Mouse (Mus musculus): ENCODE measurements at regions not wholly inside any gene's neighbourhood (a gene's known extent, or its start where the extent isn't known, plus 50 kb on each side); places are given as distances from the start of the nearest gene placed in this dataset.

DNA sequence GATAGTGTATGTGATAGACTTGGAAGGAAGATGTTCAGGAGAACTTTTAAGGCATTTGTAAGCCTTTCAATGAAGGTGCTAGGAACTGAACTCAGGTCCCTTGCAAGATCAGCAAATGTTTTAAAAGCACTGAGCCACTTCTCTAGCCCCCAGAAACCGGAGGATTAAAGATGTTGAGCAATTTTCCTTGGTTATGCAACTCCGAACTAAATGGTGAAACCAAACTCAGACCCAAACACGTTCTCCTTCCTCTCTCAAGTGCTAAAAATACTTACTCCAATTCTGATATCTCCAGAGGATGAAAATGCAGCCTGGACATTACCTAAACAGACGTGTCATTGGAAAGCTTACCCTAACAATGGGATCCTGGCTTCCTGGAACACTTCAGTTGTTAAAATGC lies 378.8 kb downstream of the Kcnj2 start:
- no peak for DNase-seq (ENCODE audit: low read depth)

DNA sequence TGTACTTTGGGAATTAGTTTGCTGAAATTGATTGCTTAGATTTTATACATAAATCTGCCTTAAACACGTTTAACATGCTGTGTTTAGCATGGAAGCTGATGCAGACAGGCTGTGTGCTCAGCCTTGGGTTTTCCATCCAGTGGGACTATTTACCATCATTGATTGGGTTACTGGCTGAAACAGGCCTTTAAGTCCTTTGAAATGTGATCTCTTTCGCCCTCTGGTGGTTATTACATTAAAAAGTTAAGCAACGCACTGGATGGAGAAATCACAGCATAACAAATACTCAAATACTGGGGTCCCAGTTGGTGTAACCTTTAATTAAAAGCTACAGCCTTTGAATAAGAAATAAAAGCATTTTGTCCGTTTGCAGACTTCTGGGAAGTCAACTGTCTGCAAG lies 379.8 kb downstream of the Kcnj2 start:
- DNase-seq (ENCODE audit: low read depth) = peak; percentile 65

DNA sequence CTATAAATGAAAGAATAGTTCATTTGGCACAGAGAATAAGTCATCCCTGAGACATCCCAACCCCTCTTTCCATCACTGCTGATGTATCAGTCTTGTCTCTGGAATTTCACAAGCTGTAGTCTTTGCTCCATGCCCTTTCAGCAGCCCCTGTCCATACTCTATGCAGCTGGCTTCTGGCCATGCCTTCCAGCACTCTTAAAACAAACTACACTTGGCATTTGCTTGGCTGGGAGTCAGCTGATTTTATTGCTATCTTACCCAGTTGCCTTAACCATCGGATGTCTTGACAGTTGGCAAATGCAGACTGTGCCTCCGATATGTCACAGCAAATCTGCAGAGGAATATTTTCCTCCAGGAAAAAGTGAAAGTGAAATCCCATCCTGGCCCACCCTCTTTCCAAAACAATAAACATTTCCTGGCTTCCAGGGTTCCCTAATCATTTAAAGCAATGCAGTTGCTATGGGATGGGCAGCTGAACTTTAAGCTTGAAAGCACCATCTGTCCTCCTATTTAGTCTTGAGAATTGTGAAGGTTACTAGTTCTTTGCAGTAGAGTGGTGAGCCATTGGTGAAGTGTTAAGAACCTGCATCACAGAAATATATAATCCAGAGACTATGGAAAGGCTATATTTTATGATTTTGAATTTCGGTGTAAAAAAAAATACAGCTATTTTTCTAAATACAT lies 385.0 kb downstream of the Kcnj2 start:
- peak; percentile 4 for DNase-seq (ENCODE audit: low read depth)

DNA sequence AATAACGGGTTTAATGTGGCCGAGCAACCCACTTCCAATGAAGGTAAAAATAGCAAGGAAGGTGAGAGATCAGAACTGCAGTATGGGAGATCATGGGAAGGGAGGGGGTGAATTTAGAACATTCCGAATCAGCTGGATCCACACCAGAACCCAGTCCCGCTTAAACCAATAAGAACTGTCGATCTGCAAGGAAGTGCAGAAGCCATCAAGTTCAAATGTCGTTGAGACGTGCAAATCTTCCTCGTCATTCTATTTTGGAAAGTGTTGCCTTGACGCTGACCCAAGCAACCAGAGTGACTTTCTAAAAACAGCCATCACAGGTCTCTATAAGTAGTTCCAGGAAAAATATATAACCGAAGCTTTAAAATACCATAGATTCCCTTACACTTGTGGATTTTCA lies 394.1 kb downstream of the Kcnj2 start:
- DNase-seq (ENCODE audit: low read depth) = no peak

DNA sequence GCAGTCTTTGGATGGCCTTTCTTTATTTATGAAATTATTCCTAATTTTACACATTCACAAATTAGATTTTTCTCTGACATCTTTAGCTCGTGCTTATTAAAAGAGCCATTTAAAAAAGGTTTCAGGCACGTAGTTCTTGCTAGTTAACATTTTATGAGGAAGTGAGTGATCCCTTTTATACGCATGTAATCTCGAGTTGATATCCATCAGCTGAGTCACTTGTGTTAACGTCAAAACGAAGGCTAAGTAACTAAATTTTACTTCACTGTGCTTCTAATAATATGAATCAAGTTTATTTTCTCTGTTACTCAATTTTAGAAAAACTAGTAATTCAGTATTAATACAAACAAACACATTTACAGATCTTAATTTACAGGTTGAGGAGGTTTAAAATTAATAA lies 419.0 kb downstream of the Kcnj2 start:
- no peak for DNase-seq (ENCODE audit: low read depth)

DNA sequence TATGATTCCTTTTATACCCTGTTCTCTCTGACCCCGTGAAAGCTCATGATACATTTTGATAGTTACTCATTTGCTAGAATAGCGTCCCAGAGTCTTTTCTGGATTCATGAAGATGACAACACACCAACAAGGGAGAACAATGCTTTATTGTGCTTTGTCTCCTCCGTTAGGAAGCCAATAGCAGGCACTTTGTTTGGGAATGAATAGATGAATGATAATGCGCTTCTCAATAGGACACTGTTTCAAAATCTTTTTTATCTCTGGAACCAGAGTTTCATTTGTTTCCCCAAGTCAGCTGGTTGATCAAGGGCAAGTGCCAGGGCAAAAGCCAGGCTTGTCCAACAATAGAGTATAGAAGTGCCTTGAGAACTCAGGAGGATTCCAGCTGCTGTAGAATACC lies 446.5 kb downstream of the Kcnj2 start:
- no peak for DNase-seq (ENCODE audit: low read depth)

DNA sequence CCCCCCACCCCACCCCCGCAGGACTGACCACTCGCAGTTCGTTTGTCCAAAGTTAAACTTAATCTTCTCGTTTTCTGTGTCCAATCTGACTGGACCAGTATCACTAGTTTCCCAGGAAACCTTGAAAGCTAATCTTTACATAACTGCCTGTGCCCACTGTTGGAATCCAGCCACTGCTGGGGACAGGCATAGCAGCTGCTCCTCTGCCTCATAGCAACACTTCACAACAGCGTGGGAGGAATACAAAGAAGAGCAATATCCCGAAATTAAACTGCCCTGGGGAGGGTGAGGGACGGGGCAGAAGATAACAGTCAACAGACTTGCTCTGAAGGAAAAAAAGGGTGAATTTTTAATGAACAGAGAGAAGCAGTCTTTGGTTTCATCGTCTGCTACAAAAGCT lies 456.8 kb downstream of the Kcnj2 start:
- no peak for DNase-seq (ENCODE audit: low read depth)

DNA sequence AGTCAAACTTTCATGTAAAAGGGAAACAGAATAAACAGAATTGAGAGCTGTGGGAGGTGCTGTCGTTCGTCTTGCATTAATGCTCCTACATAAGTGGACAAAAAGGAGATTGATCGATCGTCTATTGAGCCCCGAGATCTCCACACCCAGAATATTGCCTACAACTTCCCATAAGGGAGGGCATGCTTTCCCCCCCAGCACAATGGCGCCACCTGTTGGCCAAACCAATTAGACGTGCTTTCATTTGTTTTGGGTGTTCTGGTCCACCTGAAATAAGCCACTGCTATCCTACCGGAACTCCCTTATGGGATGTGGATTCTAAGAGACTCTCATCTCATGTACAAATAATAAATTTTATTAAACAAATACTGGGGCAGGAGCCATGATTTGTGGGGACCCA lies 457.5 kb downstream of the Kcnj2 start:
- peak; percentile 53 for DNase-seq (ENCODE audit: low read depth)

DNA sequence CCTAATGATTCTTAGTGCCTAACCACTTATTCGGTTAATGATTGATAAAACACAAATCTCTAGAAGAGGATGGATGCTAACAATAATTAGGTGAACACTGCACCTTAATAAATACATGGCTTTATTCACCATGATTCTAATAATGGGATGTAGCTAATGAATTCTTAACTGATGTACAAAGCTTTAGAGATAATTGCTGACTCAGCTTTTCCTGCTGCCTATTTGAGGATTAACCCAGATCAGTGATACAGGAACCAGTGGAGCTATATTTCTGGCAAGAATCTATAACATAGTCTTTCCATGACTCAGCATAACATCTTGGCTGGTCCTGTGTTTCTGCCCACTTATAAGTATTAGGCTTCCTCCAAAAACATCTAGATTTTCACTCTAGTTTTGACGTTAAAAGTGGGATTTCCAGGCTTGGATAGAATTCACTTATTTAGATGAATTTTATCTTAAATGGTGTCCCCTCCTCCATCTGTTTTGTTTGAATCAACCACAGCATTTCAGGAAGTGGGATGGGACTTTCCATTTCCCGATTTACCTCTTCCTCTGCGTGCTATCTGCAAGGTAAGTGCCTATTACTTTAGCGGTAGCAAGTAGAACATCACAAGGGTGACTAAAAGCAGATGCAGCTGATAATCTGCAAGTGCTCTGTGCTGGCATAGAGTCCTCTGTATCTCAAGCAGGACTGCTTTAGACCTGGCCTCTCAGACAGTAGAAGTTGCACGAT lies 460.2 kb downstream of the Kcnj2 start:
- no peak for DNase-seq (ENCODE audit: low read depth)

DNA sequence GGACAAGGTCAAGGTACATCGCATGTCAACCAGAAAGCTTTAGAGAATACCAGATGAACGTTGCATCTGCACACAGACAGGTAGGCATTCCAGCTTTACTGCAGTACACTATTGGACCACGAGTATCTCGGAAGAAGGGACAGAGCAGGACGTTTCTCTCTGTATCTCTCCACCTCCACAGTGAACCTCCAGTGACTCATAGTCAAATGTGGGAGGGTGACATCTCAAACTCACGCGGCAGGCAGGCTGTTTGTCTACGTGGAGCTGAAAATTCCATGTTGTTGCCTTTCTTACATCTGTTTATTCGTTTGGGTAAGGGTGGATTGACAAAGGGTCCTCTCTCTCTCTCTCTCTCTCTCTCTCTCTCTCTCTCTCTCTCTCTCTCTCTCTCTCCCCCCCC lies 463.6 kb downstream of the Kcnj2 start:
- DNase-seq (ENCODE audit: low read depth) = no peak

DNA sequence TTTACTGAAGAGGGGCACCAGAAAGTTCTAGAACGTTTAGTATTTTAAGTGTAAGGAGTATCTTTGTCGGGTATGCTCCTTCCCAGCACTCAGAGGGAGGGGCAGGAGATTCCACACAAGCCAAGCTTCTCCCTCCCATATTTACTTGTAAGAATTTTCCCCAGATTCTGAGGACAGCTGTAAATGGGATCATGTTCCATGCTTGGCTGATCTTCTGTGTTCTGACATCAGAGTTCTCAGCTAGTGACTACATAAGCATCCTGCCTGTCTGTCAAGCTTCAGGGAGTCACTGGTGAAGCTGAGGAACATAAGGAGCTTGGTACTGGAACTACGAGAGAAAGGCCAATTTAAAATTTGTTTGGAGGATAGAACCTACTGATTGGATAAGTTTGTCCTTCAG lies 464.9 kb downstream of the Kcnj2 start:
- no peak for DNase-seq (ENCODE audit: low read depth)

DNA sequence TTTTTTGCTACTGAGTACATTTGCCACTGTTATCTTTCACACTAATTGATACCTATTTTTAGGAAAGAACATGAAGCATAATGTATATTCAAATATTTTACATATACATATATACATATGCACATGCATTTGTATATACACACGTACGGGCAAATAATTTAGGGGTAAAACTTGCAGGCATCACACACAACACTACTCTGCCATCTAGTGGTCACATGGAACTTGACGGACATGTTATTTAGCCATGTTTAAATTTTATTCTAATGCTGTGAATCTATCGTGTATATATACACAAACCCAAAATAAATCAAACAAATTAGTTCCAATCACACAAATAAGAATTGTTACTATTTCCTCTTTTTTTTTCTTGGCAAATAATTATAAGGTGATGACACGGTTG lies 466.5 kb downstream of the Kcnj2 start:
- DNase-seq (ENCODE audit: low read depth) = peak; percentile 66

DNA sequence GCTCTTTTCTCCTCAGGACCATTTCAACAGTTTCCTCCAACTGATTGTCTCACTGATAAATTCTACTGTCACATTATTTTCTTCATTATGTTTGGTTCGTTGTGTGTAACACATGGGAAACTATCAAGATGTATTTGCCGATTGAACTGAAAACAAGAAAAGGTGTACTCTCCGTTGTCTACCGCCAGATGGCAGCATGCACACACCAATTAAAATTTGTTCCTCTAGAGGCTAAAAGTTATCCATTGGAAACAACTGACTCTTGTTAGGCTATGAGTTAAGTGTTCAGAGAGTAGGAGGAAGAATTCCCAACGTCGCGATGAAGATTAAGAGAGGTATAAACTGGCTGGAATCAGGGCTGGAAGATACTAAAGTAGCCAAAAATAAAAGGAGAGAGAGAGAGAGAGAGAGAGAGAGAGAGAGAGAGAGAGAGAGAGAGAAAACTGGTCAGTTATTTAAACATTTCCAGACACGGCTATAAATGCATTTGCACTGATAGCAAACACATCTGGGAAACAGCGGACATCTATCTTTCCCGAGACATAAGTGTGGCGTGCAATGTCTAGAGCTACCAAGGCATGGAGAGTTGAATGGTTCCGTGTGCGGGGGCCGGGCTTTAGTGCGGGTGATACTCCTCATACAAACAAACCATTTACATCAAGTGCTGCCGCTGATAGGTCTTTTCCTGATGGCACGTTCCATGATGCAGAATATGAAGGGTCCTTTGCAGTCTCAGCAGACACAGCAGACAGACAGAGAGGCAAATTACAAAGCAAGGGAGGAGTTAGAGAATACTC lies 470.3 kb downstream of the Kcnj2 start:
- peak; percentile 87 for DNase-seq (ENCODE audit: low read depth)

DNA sequence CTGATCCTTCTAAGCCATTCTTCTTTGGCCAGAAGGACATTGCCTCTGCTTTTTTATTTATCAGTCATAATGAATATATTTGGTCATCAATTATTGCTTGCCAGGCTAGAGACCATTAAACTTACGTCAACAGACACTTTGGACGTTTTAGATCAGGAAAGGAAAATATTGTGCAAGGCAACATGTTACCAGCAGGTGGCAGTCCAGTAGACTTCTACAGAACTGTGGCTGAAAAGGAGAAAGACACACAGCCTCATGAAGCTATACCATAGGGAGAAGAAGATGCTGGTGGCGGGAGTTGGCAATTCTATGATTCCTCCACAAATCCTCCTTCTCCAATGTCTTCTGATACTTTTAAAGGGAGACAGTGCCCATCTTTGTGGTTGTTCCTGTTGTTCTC lies 471.7 kb downstream of the Kcnj2 start:
- peak; percentile 74 for DNase-seq (ENCODE audit: low read depth)

DNA sequence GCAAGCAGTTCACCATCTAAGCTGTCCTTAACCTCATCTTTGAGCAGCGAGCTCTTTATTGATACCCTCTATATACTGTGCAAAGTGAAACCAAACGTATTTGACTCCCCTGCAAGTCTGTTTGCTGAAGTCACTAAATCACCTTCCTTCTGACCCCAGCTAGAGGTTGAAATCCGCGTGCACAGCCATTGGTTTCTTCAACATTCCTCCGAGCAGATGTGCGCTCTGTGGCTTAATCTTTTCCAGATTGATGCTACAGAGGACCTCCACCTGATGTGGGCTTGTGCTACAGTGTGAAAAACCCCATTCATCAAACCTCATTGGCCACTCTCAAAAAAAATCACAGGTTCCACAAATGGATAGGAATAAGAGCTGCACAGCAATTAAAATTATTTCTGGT lies 474.0 kb downstream of the Kcnj2 start:
- no peak for DNase-seq (ENCODE audit: low read depth)

DNA sequence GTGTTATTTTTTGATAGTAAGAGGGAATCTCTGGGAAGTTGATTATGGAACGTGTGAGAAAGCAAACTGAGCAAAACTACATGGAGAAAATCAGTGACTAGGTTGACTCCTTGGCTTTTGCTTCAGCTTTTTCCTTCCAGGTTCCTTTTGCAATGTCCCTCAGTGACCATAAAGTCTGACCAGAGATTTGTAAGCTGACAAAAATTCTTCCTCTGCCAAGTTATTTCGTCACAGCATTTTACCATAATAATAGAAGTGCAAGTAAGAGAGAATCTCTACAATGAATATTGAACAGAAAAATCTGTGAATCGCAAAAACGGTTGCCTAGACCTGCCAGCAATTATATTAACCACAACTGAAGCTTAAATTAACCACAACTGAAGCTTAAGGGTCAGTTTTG lies 479.3 kb downstream of the Kcnj2 start:
- no peak for DNase-seq (ENCODE audit: low read depth)

DNA sequence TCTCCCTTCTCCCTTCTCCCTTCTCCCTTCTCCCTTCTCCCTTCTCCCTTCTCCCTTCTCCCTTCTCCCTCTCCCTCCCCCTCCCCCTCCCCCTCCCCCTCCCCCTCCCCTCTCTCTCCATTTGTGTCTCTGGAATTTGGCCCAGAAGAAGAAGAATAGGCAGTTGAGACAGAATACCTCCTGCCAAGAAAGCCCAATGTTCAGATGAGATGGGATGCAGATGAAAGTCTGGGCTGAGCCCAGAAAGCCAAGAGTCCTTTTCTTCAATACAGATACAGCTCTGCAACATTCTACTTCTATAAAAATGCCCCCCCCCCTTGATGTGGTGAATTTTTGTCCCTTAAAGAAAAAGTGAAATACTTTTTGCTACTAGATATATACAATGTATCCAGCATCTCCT lies 489.2 kb downstream of the Kcnj2 start:
- no peak for DNase-seq (ENCODE audit: low read depth)

DNA sequence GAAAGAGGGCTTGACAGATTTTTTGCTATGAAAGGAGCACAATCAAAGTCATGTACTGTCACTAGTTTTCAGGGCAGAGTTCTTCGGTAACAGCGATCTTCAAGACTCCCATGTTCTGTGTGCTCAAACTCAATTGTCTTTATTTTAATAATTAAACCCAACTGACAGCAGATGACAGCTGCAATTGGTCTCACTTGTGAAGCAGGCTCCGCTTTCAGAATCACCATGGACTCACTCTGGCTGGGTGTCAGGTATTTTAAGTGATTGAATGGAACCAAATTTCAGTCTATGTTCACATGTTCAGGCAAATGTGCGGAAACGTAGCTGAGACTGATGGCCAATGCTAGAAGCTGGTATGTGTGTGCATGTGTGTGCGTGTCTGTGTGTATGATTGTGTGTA lies 489.7 kb downstream of the Kcnj2 start:
- DNase-seq (ENCODE audit: low read depth) = no peak

DNA sequence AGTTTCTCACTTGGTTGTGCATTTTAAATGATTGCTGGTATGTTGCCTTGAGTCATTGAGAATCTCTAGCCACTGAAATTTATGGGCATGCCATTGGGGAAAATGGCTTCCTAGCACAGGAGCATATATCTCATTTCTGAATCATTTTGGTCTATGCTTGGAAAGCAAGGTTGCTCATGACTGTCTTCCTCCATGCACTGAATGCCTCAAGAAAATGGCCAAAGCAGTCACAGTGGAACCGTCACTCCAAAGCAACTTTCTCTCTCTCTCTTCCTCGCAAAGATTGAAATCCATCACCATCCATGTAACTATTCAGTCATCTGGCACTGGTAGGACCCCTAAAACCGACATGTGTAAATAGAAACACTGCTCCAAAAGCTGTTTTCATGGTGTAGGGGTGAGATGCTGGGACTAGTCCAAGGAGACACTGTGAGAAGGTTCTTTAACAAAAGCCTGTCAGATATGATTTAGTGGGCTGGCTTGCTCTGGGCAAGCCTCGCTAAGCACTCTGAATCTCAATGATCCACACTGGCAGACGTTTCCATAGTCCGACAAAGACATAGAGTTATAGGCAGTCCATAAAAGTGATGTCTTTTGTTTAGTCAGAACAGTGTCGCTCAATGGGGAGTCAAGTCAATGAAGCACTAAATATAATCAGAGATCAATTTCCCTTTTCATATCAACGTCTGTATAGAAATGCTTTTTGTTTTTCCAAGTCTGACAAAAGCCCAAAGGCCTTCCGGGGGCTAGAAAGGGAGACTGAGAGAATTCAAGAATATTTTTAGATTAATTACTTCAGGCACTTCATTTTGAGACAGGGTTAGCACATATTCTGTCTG lies 492.6 kb downstream of the Kcnj2 start:
- DNase-seq (ENCODE audit: low read depth) = no peak

DNA sequence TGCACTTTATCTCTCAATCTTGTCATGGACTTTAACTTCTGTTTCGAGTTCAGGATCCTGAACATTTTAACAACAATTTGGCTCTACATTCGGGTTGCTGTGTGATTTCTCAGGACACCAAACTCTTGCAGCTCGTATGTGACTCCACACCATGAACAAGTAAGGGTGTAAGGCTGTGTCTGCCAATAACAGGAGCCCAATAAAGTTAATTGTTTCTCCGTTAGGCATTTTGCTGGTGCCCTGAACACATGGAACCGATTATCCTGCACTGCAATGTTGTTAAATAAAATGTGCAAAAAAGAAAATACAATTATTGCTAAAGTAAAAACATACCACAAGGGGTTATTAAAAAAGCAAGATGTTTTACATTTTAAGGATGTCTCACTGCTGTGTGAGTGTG lies 497.2 kb downstream of the Kcnj2 start:
- DNase-seq (ENCODE audit: low read depth) = no peak

DNA sequence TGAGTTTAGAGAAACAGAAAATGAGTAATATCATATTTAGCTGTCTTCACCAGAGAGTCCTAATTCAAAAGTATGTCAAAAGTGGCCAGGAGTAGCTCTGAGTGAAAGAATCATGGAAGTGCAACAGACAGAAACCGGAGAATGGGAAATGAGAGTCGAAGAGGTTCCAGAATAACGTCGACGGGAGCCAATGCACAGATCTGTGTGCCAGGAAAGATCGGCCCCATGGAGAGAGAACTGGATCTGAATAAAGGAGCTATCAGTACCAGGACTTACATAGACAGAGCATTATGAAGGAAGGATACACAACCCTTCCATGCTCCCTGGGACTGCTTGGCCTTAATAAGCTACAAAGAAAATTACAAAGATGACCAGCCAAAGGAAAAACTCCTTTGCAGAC lies 502.1 kb downstream of the Kcnj2 start:
- no peak for DNase-seq (ENCODE audit: low read depth)

DNA sequence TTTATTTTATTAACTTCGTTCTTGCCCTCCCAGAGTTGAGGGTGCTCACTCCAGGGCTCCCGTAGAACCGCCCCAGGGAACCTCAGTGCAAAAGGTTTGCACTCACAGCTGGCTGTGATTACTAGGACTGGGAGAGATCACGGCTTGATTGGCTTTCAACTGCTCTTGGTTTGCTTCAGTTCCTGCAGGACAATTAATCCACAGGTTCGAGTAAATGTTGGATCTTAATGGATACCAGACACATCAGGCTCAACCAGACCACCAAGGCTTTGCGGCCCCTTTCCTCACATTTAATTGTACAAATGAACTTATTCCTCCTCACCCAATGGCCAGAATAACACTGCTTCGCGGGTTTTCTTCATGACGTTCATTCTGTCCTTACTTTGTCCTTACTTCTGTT lies 502.9 kb downstream of the Kcnj2 start:
- no peak for DNase-seq (ENCODE audit: low read depth)
